Mouse (Mus musculus) heart, embryonic 13.5 days (tissue): ENCODE data around the gene Il21r. TPM values are rescaled to one million over a fixed set of nuclear protein-coding genes. Genes with fewer than 3 reads are reported as not detected.

Experiments used
- ATAC-seq: fragments of 200-750 bp; cut with Nextera tagmentation; 2 replicates; pipeline ENCODE4 v1.8.0; 2017; ENCODE audit warnings: moderate TSS enrichment; ENCODE audit not compliant: insufficient number of reproducible peaks, low FRiP score, low TSS enrichment; ENCODE audit errors: extremely low read depth
- H3K27ac ChIP-seq: fragments of 300-500 bp; sonication (generic); replicated peaks from 2 replicates; pipeline ENCODE4 v1.5.1; 2015; ENCODE audit warnings: moderate library complexity, mild to moderate bottlenecking, inconsistent platforms
- H3K27me3 ChIP-seq: fragments of 300-500 bp; sonication (generic); replicated peaks from 2 replicates; pipeline ENCODE4 v1.6.1; 2015; ENCODE audit warnings: mild to moderate bottlenecking, inconsistent platforms
- H3K36me3 ChIP-seq: fragments of 300-500 bp; sonication (generic); 2 replicates; pipeline ENCODE4 v1.6.1; 2015; ENCODE audit warnings: mild to moderate bottlenecking, inconsistent platforms
- H3K4me1 ChIP-seq: fragments of 300-500 bp; sonication (generic); 2 replicates; pipeline ENCODE4 v1.6.1; 2015; ENCODE audit warnings: inconsistent platforms
- H3K4me2 ChIP-seq: fragments of 300-500 bp; sonication (generic); 2 replicates; pipeline ENCODE4 v1.6.1; 2015; ENCODE audit warnings: inconsistent platforms, mild to moderate bottlenecking, moderate library complexity
- H3K4me3 ChIP-seq: fragments of 300-500 bp; sonication (generic); 2 replicates; pipeline ENCODE4 v1.5.1; 2015; ENCODE audit warnings: moderate library complexity, mild to moderate bottlenecking, inconsistent platforms
- H3K9ac ChIP-seq: fragments of 300-500 bp; sonication (generic); 2 replicates; pipeline ENCODE4 v1.6.1; 2015; ENCODE audit warnings: inconsistent platforms, mild to moderate bottlenecking, moderate library complexity
- H3K9me3 ChIP-seq: fragments of 300-500 bp; sonication (generic); 2 replicates; pipeline ENCODE4 v1.6.1; 2016; ENCODE audit warnings: inconsistent platforms
- whole genome bisulfite sequencing: fragments of 180-500 bp; shearing (Covaris S2); methylation state at CpG from one replicate; pipeline ENCODE4 v1.1.7; 2015; ENCODE audit warnings: mixed read lengths; 5-methylcytosine and 5-hydroxymethylcytosine counted together
- polyA plus RNA-seq: library from polyadenylated mRNA; unstranded; fragments of >200 nt; fragmentation: Nextera tagmentation; extraction: Ambion mirVana; gene quantifications from 2 replicates; pipeline ENCODE4 v1.2.1, GENCODE M21; 2015

The Il21r gene
- polyA plus RNA-seq: 0.35 and 0.47 TPM in 2 replicates

DNA sequence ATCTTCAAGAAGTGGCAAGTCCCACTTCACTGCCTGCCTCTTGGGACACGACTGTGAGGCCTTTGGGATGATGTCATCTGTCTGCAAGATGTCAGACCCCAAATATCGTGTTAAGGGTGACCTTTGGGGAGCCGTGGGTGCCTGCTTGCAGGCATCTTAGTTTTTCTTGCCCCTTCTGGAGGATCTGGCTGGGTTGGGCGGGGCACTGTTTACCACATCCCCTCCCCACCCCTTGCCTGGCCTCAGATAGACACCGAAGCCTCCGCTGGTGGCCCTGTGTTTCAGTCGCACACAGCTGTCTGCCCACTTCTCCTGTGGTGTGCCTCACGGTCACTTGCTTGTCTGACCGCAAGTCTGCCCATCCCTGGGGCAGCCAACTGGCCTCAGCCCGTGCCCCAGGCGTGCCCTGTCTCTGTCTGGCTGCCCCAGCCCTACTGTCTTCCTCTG is at the start of gene Il21r:
Gene Il21r, plus strand, starts transcription at position 245 of the 447 bp plus-strand sequence.
- Histone ChIP-seq H3K36me3 (no peaks in the 10 kb centered on the region), H3K4me3 (no peak within 1 kb of the TSS), H3K4me2 (no peak within 1 kb of the TSS), H3K4me1 (peaks cover 5% of the 10 kb centered on the region), H3K27ac (no peak within 1 kb of the TSS), H3K9ac (no peak within 1 kb of the TSS), H3K27me3 (no peaks in the 10 kb centered on the region; the same call in 1 of the 2 replicates), H3K9me3 (no peaks in the 10 kb centered on the region)
- no peak for ATAC-seq
- 52% methylated on average over 11 of the region's 11 CpGs for WGBS

- H3K9ac ChIP-seq: no peak overlapping the region
Observed at GRCm38 (mm10) chr7:125553653-125554428, 49.4 kb upstream of the Il21r start.

DNA sequence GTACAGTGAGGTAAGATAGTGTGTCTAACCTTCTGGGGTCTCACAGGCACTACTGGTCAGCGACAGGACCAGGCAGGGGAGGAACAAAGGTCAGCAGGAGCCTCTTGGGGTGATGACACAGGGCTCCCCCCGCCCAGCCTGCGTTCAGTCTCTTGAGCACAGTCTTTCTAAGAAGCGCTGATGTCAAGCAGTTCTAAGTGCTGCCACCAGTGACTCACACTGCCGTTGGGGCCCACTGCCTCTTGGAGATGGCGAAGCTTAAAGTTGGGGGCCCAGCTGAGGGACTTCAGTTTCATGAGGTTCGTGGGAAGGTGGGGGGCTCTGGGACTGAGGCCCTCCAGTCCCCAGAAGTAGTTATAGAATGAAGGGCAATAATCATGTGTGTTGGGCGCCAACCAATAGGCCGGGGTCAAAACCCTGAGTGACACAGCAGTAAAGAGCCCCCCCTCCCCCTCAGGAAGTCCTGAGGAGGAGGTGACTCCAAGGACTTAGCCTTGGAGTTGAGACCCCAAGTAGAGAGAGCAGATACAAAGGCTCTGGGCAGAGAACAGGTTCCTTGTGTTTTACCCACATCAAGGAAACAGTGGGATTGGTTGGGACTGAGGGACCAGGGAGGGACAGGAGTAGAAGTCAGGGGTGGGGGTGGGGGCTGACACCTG is 48.6 kb upstream of the Il21r start:
- 77% methylated on average over 9 of the region's 9 CpGs for WGBS
- no peak overlapping the region for H3K27ac ChIP-seq
- H3K9me3 ChIP-seq: no peaks in the 10 kb centered on the region
- peaks cover 52% of the 10 kb centered on the region for H3K4me1 ChIP-seq
- no peak overlapping the region for H3K4me2 ChIP-seq
- no peak overlapping the region for H3K9ac ChIP-seq
- ATAC-seq: no peak
- peaks cover 16% of the 10 kb centered on the region for H3K27me3 ChIP-seq
- H3K36me3 ChIP-seq: no peaks in the 10 kb centered on the region
- no peak overlapping the region for H3K4me3 ChIP-seq

More at GRCm38 (mm10) chr7:125553653-125554428, 49.4 kb upstream of the Il21r start:
- no peaks in the 10 kb centered on the region for H3K9me3 ChIP-seq
- WGBS: 84% methylated on average over 13 of the region's 13 CpGs
- H3K27me3 ChIP-seq: peaks cover 16% of the 10 kb centered on the region
- H3K4me1 ChIP-seq: peaks cover 46% of the 10 kb centered on the region
- H3K36me3 ChIP-seq: no peaks in the 10 kb centered on the region
- H3K4me3 ChIP-seq: no peak overlapping the region
- ATAC-seq: no peak
- H3K4me2 ChIP-seq: peak overlapping the region; percentile 92
- H3K27ac ChIP-seq: no peak overlapping the region

GRCm38 (mm10) chr7:125555351-125555872 is 47.8 kb upstream of the Il21r start:
- Histone ChIP-seq H3K36me3 (no peaks in the 10 kb centered on the region), H3K9ac (no peak overlapping the region), H3K4me1 (peaks cover 48% of the 10 kb centered on the region), H3K4me3 (no peak overlapping the region), H3K9me3 (no peaks in the 10 kb centered on the region), H3K27ac (no peak overlapping the region), H3K27me3 (peaks cover 16% of the 10 kb centered on the region), H3K4me2 (no peak overlapping the region)
- 67% methylated on average over 7 of the region's 7 CpGs for WGBS
- no peak for ATAC-seq

- Histone ChIP-seq H3K4me2 (no peak overlapping the region), H3K27me3 (peaks cover 16% of the 10 kb centered on the region), H3K4me1 (peaks cover 48% of the 10 kb centered on the region), H3K4me3 (no peak overlapping the region), H3K27ac (no peak overlapping the region), H3K9ac (no peak overlapping the region), H3K36me3 (no peaks in the 10 kb centered on the region), H3K9me3 (no peaks in the 10 kb centered on the region)
- ATAC-seq: no peak
- WGBS: 49% methylated on average over 4 of the region's 4 CpGs
Observed at GRCm38 (mm10) chr7:125556096-125556495, 47.1 kb upstream of the Il21r start.

DNA sequence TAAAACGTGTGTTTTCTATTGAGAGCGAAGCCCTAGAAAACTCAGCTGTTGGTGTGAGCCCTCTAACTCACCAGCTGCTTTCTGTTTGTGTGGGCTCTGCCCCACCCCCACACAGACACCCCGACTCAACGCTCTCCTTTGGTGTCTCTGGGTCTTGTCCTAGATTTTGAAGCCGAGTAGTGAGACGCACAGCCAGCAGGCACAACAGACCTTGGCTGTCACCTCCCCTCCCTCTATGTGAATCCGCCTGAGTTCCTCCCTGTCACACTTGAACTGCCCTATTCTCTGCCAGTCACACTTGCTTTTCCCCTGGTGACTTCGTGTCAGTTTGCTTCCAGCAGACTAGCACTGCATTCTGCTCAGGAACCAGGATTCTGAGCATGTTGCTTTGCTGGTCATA is 46.4 kb upstream of the Il21r start:
- H3K4me2 ChIP-seq: no peak overlapping the region
- peaks cover 47% of the 10 kb centered on the region for H3K4me1 ChIP-seq
- no peak overlapping the region for H3K27ac ChIP-seq
- H3K27me3 ChIP-seq: peaks cover 16% of the 10 kb centered on the region
- ATAC-seq: no peak
- no peak overlapping the region for H3K4me3 ChIP-seq
- WGBS: 62% methylated on average over 8 of the region's 8 CpGs
- H3K36me3 ChIP-seq: no peaks in the 10 kb centered on the region
- H3K9ac ChIP-seq: no peak overlapping the region
- no peaks in the 10 kb centered on the region for H3K9me3 ChIP-seq

DNA sequence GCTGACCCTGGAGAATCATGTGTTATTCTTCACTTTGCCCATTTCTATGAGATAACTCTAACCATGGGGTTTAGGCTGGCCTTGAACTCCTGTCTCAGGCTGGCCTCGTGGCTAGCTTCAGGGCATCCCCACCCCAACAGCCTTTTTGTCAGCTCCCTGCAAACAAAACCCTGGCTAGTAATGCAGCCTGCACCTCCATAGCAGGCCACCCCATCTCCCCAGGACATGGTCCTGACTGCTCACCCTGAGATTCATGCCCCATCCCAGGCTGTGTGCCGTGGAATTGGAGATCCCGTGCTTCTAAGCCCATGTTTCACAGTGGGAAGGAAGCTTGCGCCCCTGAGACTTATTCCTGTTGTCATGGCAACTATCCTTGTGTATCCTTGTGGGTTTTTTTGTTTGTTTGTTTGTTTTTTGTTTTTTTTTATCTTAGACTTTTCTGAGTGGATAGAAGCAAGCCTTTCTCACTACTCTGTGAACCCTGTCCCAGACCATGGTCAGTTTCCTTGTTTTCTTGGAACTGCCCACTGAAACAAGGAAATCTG is 44.8 kb upstream of the Il21r start:
- H3K4me3 ChIP-seq: no peak overlapping the region
- H3K27ac ChIP-seq: no peak overlapping the region
- no peaks in the 10 kb centered on the region for H3K9me3 ChIP-seq
- H3K4me2 ChIP-seq: no peak overlapping the region
- H3K36me3 ChIP-seq: no peaks in the 10 kb centered on the region
- no peak overlapping the region for H3K9ac ChIP-seq
- WGBS: 68% methylated on average over 4 of the region's 4 CpGs
- peaks cover 40% of the 10 kb centered on the region for H3K4me1 ChIP-seq
- H3K27me3 ChIP-seq: peaks cover 6% of the 10 kb centered on the region
- ATAC-seq: no peak

DNA sequence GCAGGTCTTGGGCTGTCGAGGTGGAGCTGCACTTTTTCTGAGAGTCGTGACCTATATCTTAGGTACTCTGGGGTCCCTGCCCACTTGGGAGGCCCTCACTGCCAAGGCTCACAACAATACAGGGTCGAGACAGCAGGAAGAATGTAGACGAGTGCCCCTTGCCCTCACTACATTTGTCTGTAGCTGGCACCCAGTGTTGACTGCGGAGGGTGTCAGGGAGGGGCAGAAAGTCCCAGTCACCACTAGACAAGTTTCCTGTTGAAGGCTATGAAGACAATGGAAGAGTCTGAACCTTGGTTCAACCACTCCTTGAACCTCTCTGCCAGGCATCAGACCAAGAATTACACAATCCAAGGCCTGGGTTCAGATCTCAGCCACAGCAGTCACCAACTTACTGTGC is 44.2 kb upstream of the Il21r start:
- H3K27me3 ChIP-seq: 0 out of 2 replicates have a peak, but pooled peaks cover under 1% of the 10 kb centered on the region
- WGBS: 62% methylated on average over 5 of the region's 5 CpGs
- H3K9ac ChIP-seq: no peak overlapping the region
- H3K9me3 ChIP-seq: no peaks in the 10 kb centered on the region
- no peak overlapping the region for H3K4me3 ChIP-seq
- no peak for ATAC-seq
- no peaks in the 10 kb centered on the region for H3K36me3 ChIP-seq
- H3K27ac ChIP-seq: no peak overlapping the region
- no peak overlapping the region for H3K4me2 ChIP-seq
- peaks cover 40% of the 10 kb centered on the region for H3K4me1 ChIP-seq

GRCm38 (mm10) chr7:125559537-125559936 is 43.7 kb upstream of the Il21r start:
- Histone ChIP-seq H3K9me3 (no peaks in the 10 kb centered on the region), H3K27me3 (no peaks in the 10 kb centered on the region), H3K9ac (no peak overlapping the region), H3K4me3 (no peak overlapping the region), H3K36me3 (no peaks in the 10 kb centered on the region), H3K27ac (no peak overlapping the region), H3K4me1 (peaks cover 40% of the 10 kb centered on the region), H3K4me2 (no peak overlapping the region)
- 71% methylated on average over 10 of the region's 10 CpGs for WGBS
- ATAC-seq: no peak

- Histone ChIP-seq H3K9me3 (no peaks in the 10 kb centered on the region), H3K9ac (no peak overlapping the region), H3K4me3 (no peak overlapping the region), H3K4me1 (peaks cover 40% of the 10 kb centered on the region), H3K36me3 (no peaks in the 10 kb centered on the region), H3K27ac (no peak overlapping the region), H3K27me3 (no peaks in the 10 kb centered on the region), H3K4me2 (no peak overlapping the region)
- WGBS: 84% methylated on average over 7 of the region's 7 CpGs
- ATAC-seq: no peak
Observed at GRCm38 (mm10) chr7:125560146-125560785, 43.0 kb upstream of the Il21r start.

- Histone ChIP-seq H3K9me3 (no peaks in the 10 kb centered on the region), H3K27ac (no peak overlapping the region), H3K4me1 (peaks cover 34% of the 10 kb centered on the region), H3K36me3 (no peaks in the 10 kb centered on the region), H3K9ac (no peak overlapping the region), H3K27me3 (no peaks in the 10 kb centered on the region), H3K4me3 (no peak overlapping the region), H3K4me2 (no peak overlapping the region)
- 42% methylated on average over 9 of the region's 9 CpGs for WGBS
- no peak for ATAC-seq
Observed at GRCm38 (mm10) chr7:125561085-125561690, 42.0 kb upstream of the Il21r start.
